Comparison of ENCODE assay signal across 18 mouse cellular contexts in genomic region chr7:90252946-90253345, GRCm38 (mm10). TPM values are rescaled to one million over a fixed set of nuclear protein-coding genes. Genes with fewer than 3 reads are reported as not detected.
DNase-seq lines count a peak whose midpoint lies in the region; ATAC-seq and TF ChIP-seq lines count a peak whose summit lies in the region.
"Had no signal": no experiment of that assay in that cellular context is flagged by ENCODE, and none has a peak within 500 bp of the region (broad histone marks: within the 10 kb centered on the region; RNA-seq: fewer than 3 reads in every experiment).

No protein-coding gene starts in this region.

- no peak for ATAC-seq in heart, embryonic 12.5 days (ENCODE audit: insufficient number of reproducible peaks, low FRiP score)
- ATAC-seq in liver, postnatal 0 days, result no peak
- ATAC-seq in Patski, result no peak
- no peak for ATAC-seq in CD4-positive, CD25-positive, alpha-beta regulatory T cell, adult 4 months

- peak; percentile 36 for DNase-seq in heart, postnatal 4 days
- DNase-seq in liver, postnatal 0 days, result no peak
- DNase-seq in liver (no peak), Patski (ENCODE audit: low read depth, low spot score) (no peak)
- peak; percentile 26 for DNase-seq in induced T-regulatory cell, adult 2 months (ENCODE audit: low read depth)
- DNase-seq in left cerebral cortex, postnatal 14 days (ENCODE audit: low spot score in 2 of 2), result no peak
- DNase-seq: adrenal gland, postnatal 14 days; cerebellum, adult 18-20 months; lung, adult 18-20 months; midbrain, embryonic 14.5 days; right cerebral cortex, postnatal 14 days had no signal

- H3K4me3 ChIP-seq in heart, embryonic 12.5 days, result no peak overlapping the region
- no peak overlapping the region for H3K4me3 ChIP-seq in liver, postnatal 0 days (ENCODE audit: low read depth, low read length)
- H3K4me3 ChIP-seq: neural tube, embryonic 15.5 days had no signal

- H3K4me2 ChIP-seq in heart, embryonic 12.5 days, result no peak overlapping the region
- no peak overlapping the region for H3K4me2 ChIP-seq in liver, postnatal 0 days (ENCODE audit: low read depth, low read length)
- H3K4me2 ChIP-seq: neural tube, embryonic 15.5 days had no signal

- H3K27ac ChIP-seq in heart, embryonic 12.5 days (ENCODE audit: poor library complexity, severe bottlenecking), result no peak overlapping the region
- H3K27ac ChIP-seq in liver, postnatal 0 days (ENCODE audit: low read depth), result no peak overlapping the region
- H3K27ac ChIP-seq: neural tube, embryonic 15.5 days had no signal

- in situ Hi-C loops in Patski (cut with MboI; ENCODE audit: low pct_unique_long_range_greater_than_20kb), result no loop called here

- H3K9me3 ChIP-seq in heart, embryonic 12.5 days (replicated peaks), result no peaks in the 10 kb centered on the region
- H3K9me3 ChIP-seq in liver, postnatal 0 days (ENCODE audit: low read length), result no peaks in the 10 kb centered on the region
- H3K9me3 ChIP-seq: G1E; neural tube, embryonic 15.5 days had no signal

- CTCF ChIA-PET in Patski (lab: Charles Lee), result interaction anchor here (1.0 kb wide), 1 partner anchor 26 kb away, joined by 3 read pairs; no protein-coding TSS in a partner anchor

- intact Hi-C loops in left cerebral cortex, postnatal 14 days (cut with DNase I), result loop anchor here (5.0 kb wide), 1 partner anchor 246 kb away; no protein-coding TSS in a partner anchor

- H3K27me3 ChIP-seq in heart, embryonic 12.5 days (replicated peaks), result no peaks in the 10 kb centered on the region
- H3K27me3 ChIP-seq in liver, postnatal 0 days (ENCODE audit: insufficient read depth, low read length), result no peaks in the 10 kb centered on the region
- no peaks in the 10 kb centered on the region for H3K27me3 ChIP-seq in Patski
- H3K27me3 ChIP-seq: neural tube, embryonic 15.5 days had no signal

- TF ChIP-seq EP300 in liver, postnatal 0 days (IDR thresholded peaks at IDR 0.05; ENCODE audit: low read depth), result no peak

- WGBS in heart, embryonic 12.5 days, result 68% methylated on average over 5 of the region's 5 CpGs
- 69% methylated on average over 5 of the region's 5 CpGs for WGBS in liver, postnatal 0 days (ENCODE audit: insufficient replicate concordance)

- no peaks in the 10 kb centered on the region for H3K4me1 ChIP-seq in heart, embryonic 12.5 days (replicated peaks)
- H3K4me1 ChIP-seq in liver, postnatal 0 days (ENCODE audit: insufficient read depth), result no peaks in the 10 kb centered on the region
- H3K4me1 ChIP-seq: neural tube, embryonic 15.5 days had no signal

- TF ChIP-seq CTCF in liver, postnatal 0 days (IDR thresholded peaks at IDR 0.05; ENCODE audit: low read depth), result peak; percentile 43; the same call in 1 of the 2 replicates
- TF ChIP-seq CTCF in Patski (IDR thresholded peaks at IDR 0.05), result peak; percentile 64

- no peak overlapping the region for H3K9ac ChIP-seq in heart, embryonic 12.5 days
- H3K9ac ChIP-seq in liver, postnatal 0 days (replicated peaks), result no peak overlapping the region
- H3K9ac ChIP-seq: neural tube, embryonic 15.5 days had no signal

- POLR2A ChIA-PET in Patski (lab: Charles Lee), result no interaction called here

- H3K36me3 ChIP-seq in heart, embryonic 12.5 days, result no peaks in the 10 kb centered on the region
- no peaks in the 10 kb centered on the region for H3K36me3 ChIP-seq in liver, postnatal 0 days (replicated peaks; ENCODE audit: insufficient read depth, low read length)
- H3K36me3 ChIP-seq: G1E; neural tube, embryonic 15.5 days had no signal

RNA-seq across cellular contexts. Expression of gene Ccdc83, which starts 12.6 kb away (rescaled TPM):
- total RNA-seq in heart, postnatal 4 days (2021), result not detected
- polyA plus RNA-seq in heart, embryonic 12.5 days (2016; fragmentation: Nextera tagmentation; extraction: Ambion mirVana), result not detected in 2 replicates
- not detected in 2 replicates for polyA plus RNA-seq in liver, postnatal 0 days (2015; fragmentation: Nextera tagmentation; extraction: Ambion mirVana)
- not detected for polyA plus RNA-seq in Patski (2021)
- total RNA-seq in left cerebral cortex, postnatal 14 days (2021), result not detected
- polyA plus RNA-seq in CD4-positive, CD25-positive, alpha-beta regulatory T cell, adult 4 months (2017; shearing (Covaris generic)), result not detected
- total RNA-seq: adrenal gland, postnatal 14 days; left cerebral cortex, postnatal 25 days had no signal
- polyA plus RNA-seq: G1E; heart, embryonic 16.5 days; midbrain, embryonic 14.5 days; neural tube, embryonic 15.5 days; stomach, embryonic 16.5 days had no signal

RNA-seq across cellular contexts. Expression of gene Sytl2, which starts 49.1 kb away (rescaled TPM):
- 10 to 100 TPM; 15.5 to 15.9 TPM for total RNA-seq in heart, postnatal 4 days (2021)
- polyA plus RNA-seq in heart, embryonic 12.5 days (2016; fragmentation: Nextera tagmentation; extraction: Ambion mirVana), result 7.3 and 8.3 TPM in 2 replicates
- 0.42 and 0.66 TPM in 2 replicates for polyA plus RNA-seq in liver, postnatal 0 days (2015; fragmentation: Nextera tagmentation; extraction: Ambion mirVana)
- polyA plus RNA-seq in Patski (2021), result 214 TPM
- total RNA-seq in left cerebral cortex, postnatal 14 days (2021), result 10 to 100 TPM; 76.9 to 77.1 TPM
- polyA plus RNA-seq in CD4-positive, CD25-positive, alpha-beta regulatory T cell, adult 4 months (2017; shearing (Covaris generic)), result 10 to 100 TPM; 46.9 to 47.7 TPM
- polyA plus RNA-seq: G1E had no signal

Comparison
In these comparisons a context has a peak if more than half of its experiments do, and no peak if none do; other contexts are left out.
1. DNase-seq: peak in heart, postnatal 4 days (single experiment) and induced T-regulatory cell, adult 2 months (single experiment); none in liver, postnatal 0 days (single experiment), liver (single experiment), Patski (single experiment) and left cerebral cortex, postnatal 14 days (0 of 2).